ENCODE assay signal across 14 mouse cellular contexts in genomic region chr9:111019022-111019421, GRCm38 (mm10). TPM values are rescaled to one million over a fixed set of nuclear protein-coding genes. Genes with fewer than 3 reads are reported as not detected.
DNase-seq lines count a peak whose midpoint lies in the region; ATAC-seq and TF ChIP-seq lines count a peak whose summit lies in the region.
"Had no signal": no experiment of that assay in that cellular context is flagged by ENCODE, and none has a peak within 500 bp of the region (broad histone marks: within the 10 kb centered on the region; RNA-seq: fewer than 3 reads in every experiment).

Ltf (plus strand) TSS chr9:111019271.

- no peak for TF ChIP-seq EP300 in lung, postnatal 0 days (IDR thresholded peaks at IDR 0.05)
- TF ChIP-seq EP300 in liver, embryonic 14.5 days (IDR thresholded peaks at IDR 0.05; ENCODE audit: low read depth) = no peak
- no peak for TF ChIP-seq EP300 in stomach, postnatal 0 days (optimal IDR thresholded peaks at IDR 0.05)

- 43% methylated on average over 5 of the region's 5 CpGs for WGBS in lung, postnatal 0 days
- 18% methylated on average over 5 of the region's 5 CpGs for WGBS in liver, embryonic 14.5 days (ENCODE audit: insufficient replicate concordance)
- WGBS in stomach, postnatal 0 days = 63% methylated on average over 5 of the region's 5 CpGs

- no peaks in the 10 kb centered on the region for H3K9me3 ChIP-seq in lung, postnatal 0 days (ENCODE audit: low read length)
- no peaks in the 10 kb centered on the region for H3K9me3 ChIP-seq in liver, embryonic 14.5 days (ENCODE audit: control insufficient read depth, low read length)
- no peaks in the 10 kb centered on the region for H3K9me3 ChIP-seq in stomach, postnatal 0 days (ENCODE audit: control insufficient read depth, low read length)
- H3K9me3 ChIP-seq: limb, embryonic 13.5 days had no signal

- no peak within 1 kb of the TSS for H3K9ac ChIP-seq in lung, postnatal 0 days (replicated peaks; ENCODE audit: low read depth)
- no peak within 1 kb of the TSS for H3K9ac ChIP-seq in liver, embryonic 14.5 days (replicated peaks)
- H3K9ac ChIP-seq in stomach, postnatal 0 days (ENCODE audit: low read length) = no peak within 1 kb of the TSS
- H3K9ac ChIP-seq: limb, embryonic 13.5 days had no signal

- no peaks in the 10 kb centered on the region for H3K27me3 ChIP-seq in lung, postnatal 0 days (replicated peaks; ENCODE audit: insufficient read depth, low read length)
- no peaks in the 10 kb centered on the region for H3K27me3 ChIP-seq in liver, embryonic 14.5 days (ENCODE audit: control insufficient read depth, insufficient read depth, low read length)
- H3K27me3 ChIP-seq in stomach, postnatal 0 days (ENCODE audit: control insufficient read depth, insufficient read depth, low read length) = no peaks in the 10 kb centered on the region
- H3K27me3 ChIP-seq: limb, embryonic 13.5 days had no signal

- H3K27ac ChIP-seq in lung, postnatal 0 days (ENCODE audit: low read length) = no peak within 1 kb of the TSS
- H3K27ac ChIP-seq in liver, embryonic 14.5 days = no peak within 1 kb of the TSS
- H3K27ac ChIP-seq in stomach, postnatal 0 days (replicated peaks) = no peak within 1 kb of the TSS
- H3K27ac ChIP-seq: limb, embryonic 13.5 days had no signal

- no peaks in the 10 kb centered on the region for H3K36me3 ChIP-seq in lung, postnatal 0 days (ENCODE audit: insufficient read depth, low read length)
- H3K36me3 ChIP-seq in liver, embryonic 14.5 days (replicated peaks; ENCODE audit: control insufficient read depth, insufficient read depth, low read depth) = no peaks in the 10 kb centered on the region
- no peaks in the 10 kb centered on the region for H3K36me3 ChIP-seq in stomach, postnatal 0 days (ENCODE audit: control insufficient read depth, insufficient read depth, low read length)
- H3K36me3 ChIP-seq: limb, embryonic 13.5 days had no signal

- ATAC-seq in lung, postnatal 0 days = peak; percentile 32
- peak; percentile 70 for ATAC-seq in granulocyte monocyte progenitor cell, adult 5-6 weeks (replicated peaks; ENCODE audit: poor library complexity, severe bottlenecking)
- ATAC-seq in liver, embryonic 14.5 days (ENCODE audit: insufficient read depth) = peak; percentile 50; the same call in 1 of the 2 replicates
- ATAC-seq in stomach, postnatal 0 days (ENCODE audit: low FRiP score, low TSS enrichment) = peak; percentile 94
- ATAC-seq: forebrain, embryonic 16.5 days; inflammation-experienced regulatory T-cells, adult 6 months had no signal

- H3K4me2 ChIP-seq in lung, postnatal 0 days (replicated peaks; ENCODE audit: low read depth, low read length) = no peak within 1 kb of the TSS
- no peak within 1 kb of the TSS for H3K4me2 ChIP-seq in liver, embryonic 14.5 days (ENCODE audit: low read depth)
- H3K4me2 ChIP-seq in stomach, postnatal 0 days (replicated peaks; ENCODE audit: low read depth) = no peak within 1 kb of the TSS
- H3K4me2 ChIP-seq: limb, embryonic 13.5 days had no signal

- H3K4me1 ChIP-seq in lung, postnatal 0 days (ENCODE audit: insufficient read depth, low read depth, low read length) = peaks cover 4% of the 10 kb centered on the region; the same call in 1 of the 2 replicates
- no peaks in the 10 kb centered on the region; a peak in 1 of 4 replicates for H3K4me1 ChIP-seq in liver, embryonic 14.5 days (replicated peaks; ENCODE audit: control insufficient read depth in 2 of 2, insufficient read depth in 2 of 2, low read length in 1 of 2)
- no peaks in the 10 kb centered on the region for H3K4me1 ChIP-seq in stomach, postnatal 0 days (replicated peaks; ENCODE audit: control insufficient read depth, insufficient read depth)

- no peak for TF ChIP-seq CTCF in lung, postnatal 0 days (IDR thresholded peaks at IDR 0.05)
- TF ChIP-seq CTCF in liver, embryonic 14.5 days (IDR thresholded peaks at IDR 0.05; ENCODE audit: low read depth) = no peak
- TF ChIP-seq CTCF in stomach, postnatal 0 days (IDR thresholded peaks at IDR 0.05; ENCODE audit: low read depth) = no peak

- no peak within 1 kb of the TSS for H3K4me3 ChIP-seq in lung, postnatal 0 days (ENCODE audit: low read depth, low read length)
- no peak within 1 kb of the TSS for H3K4me3 ChIP-seq in liver, embryonic 14.5 days (ENCODE audit: insufficient read depth in 1 of 2, low read depth in 2 of 2, low read length in 2 of 2)
- H3K4me3 ChIP-seq in stomach, postnatal 0 days (ENCODE audit: low read depth, low read length) = no peak within 1 kb of the TSS
- H3K4me3 ChIP-seq: limb, embryonic 13.5 days had no signal

- DNase-seq in lung, postnatal 0 days (ENCODE audit: low spot score) = no peak
- DNase-seq in lung, postnatal 25 days (ENCODE audit: low spot score) = no peak
- DNase-seq in liver, embryonic 14.5 days (ENCODE audit: low read depth in 3 of 3, low spot score in 3 of 3) = no peak
- peak; percentile 69 for DNase-seq in stomach, postnatal 0 days (ENCODE audit: low spot score)
- no peak for DNase-seq in urinary bladder, postnatal 4 days (ENCODE audit: low spot score in 2 of 2)
- no peak for DNase-seq in right cerebral cortex, adult 18-20 months
- DNase-seq: cerebellum, postnatal 14 days; heart, adult 18-20 months; kidney, postnatal 36 days; thymus, postnatal 25 days had no signal

RNA-seq across cellular contexts. Expression of gene Ltf, which starts in this region (rescaled TPM):
- 11.3 and 16.1 TPM in 2 replicates for polyA plus RNA-seq in lung, postnatal 0 days (2015; fragmentation: Nextera tagmentation; extraction: Ambion mirVana)
- 32.3 TPM in 1 of 2 replicates, not detected in the other for total RNA-seq in granulocyte monocyte progenitor cell, adult 5-6 weeks (2014; fragmentation: Nextera tagmentation)
- 99.6 and 152 TPM in 2 replicates for total RNA-seq in granulocyte monocyte progenitor cell, adult 5-6 weeks (2017)
- 4.9 and 7.4 TPM in 2 replicates for polyA plus RNA-seq in liver, embryonic 14.5 days (2012; rRNA removed)
- polyA plus RNA-seq in liver, embryonic 14.5 days (2014; fragmentation: Nextera tagmentation; extraction: Ambion mirVana) = 24.5 and 29.8 TPM in 2 replicates
- polyA plus RNA-seq in stomach, postnatal 0 days (2015; fragmentation: Nextera tagmentation; extraction: Ambion mirVana) = 76.3 and 95.6 TPM in 2 replicates

Comparison
In these comparisons a context has a peak if more than half of its experiments do, and no peak if none do; other contexts are left out.
1. ATAC-seq: peak in every context shown above with its lines; median percentile 94 in stomach, postnatal 0 days; 70 in granulocyte monocyte progenitor cell, adult 5-6 weeks; 50 in liver, embryonic 14.5 days; 32 in lung, postnatal 0 days.